8 mouse cellular contexts compared by ENCODE assay signal in the genomic region with DNA sequence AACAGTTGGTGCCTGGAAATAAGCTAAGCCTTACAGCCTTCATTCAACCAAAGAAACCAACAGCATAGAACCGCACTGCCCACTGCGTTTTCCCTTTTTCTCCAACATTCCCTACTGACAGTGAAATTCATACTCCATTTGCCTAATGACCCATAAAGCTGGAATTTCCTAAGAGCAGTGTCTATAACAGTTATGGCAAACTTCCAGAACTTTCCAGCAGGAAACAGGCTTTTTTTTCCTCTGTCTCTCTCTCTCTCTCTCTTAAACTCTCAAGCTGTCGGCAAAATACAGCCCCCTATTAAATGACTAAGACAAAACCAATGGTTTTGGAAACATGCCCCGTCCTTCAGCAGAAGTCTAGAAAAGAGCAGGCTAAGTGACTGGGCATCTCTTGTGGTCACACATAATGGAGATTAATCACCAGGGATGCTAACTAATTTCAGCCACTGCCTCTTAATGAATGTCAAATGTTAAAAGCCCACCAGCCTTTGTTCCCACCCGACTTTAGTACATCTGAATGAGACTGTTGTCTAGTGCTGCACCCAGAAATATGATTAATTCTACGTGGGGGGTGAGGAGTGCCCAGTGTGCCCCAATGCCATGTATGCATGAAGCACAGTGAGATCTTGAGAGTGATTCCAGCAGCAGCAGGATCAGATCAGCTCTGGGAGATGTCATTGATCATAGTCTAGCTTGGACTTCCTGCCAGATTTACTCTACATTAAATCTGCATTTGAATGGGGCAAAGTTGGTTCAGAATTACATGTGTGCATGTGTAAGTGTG.
DNase-seq lines count a peak whose midpoint lies in the region; ATAC-seq lines count a peak whose summit lies in the region.

No protein-coding gene starts in this region.

- no peaks in the 10 kb centered on the region for H3K9me3 ChIP-seq in lung, embryonic 16.5 days (ENCODE audit: control insufficient read depth, low read length)
- no peaks in the 10 kb centered on the region for H3K9me3 ChIP-seq in hindbrain, embryonic 15.5 days
- H3K9me3 ChIP-seq in neural tube, embryonic 12.5 days, result no peaks in the 10 kb centered on the region

- peak; percentile 46 for ATAC-seq in lung, embryonic 16.5 days (ENCODE audit: low read depth)
- peak; percentile 73 for ATAC-seq in hindbrain, embryonic 15.5 days (ENCODE audit: low FRiP score, low read depth)
- peak; percentile 78 for ATAC-seq in neural tube, embryonic 12.5 days (ENCODE audit: low FRiP score, low read depth)

- WGBS in lung, embryonic 16.5 days, result 36% methylated on average over 6 of the region's 6 CpGs
- WGBS in hindbrain, embryonic 15.5 days, result 21% methylated on average over 6 of the region's 6 CpGs
- 32% methylated on average over 6 of the region's 6 CpGs for WGBS in neural tube, embryonic 12.5 days

- H3K4me2 ChIP-seq in lung, embryonic 16.5 days (ENCODE audit: low read depth, low read length), result no peak overlapping the region
- H3K4me2 ChIP-seq in hindbrain, embryonic 15.5 days, result no peak overlapping the region
- H3K4me2 ChIP-seq in neural tube, embryonic 12.5 days (replicated peaks), result no peak overlapping the region

- no peaks in the 10 kb centered on the region for H3K27me3 ChIP-seq in lung, embryonic 16.5 days (ENCODE audit: control insufficient read depth, insufficient read depth, low read depth, low read length)
- H3K27me3 ChIP-seq in hindbrain, embryonic 15.5 days, result no peaks in the 10 kb centered on the region
- H3K27me3 ChIP-seq in neural tube, embryonic 12.5 days (replicated peaks), result no peaks in the 10 kb centered on the region

- peaks cover 33% of the 10 kb centered on the region for H3K4me1 ChIP-seq in lung, embryonic 16.5 days (replicated peaks; ENCODE audit: control insufficient read depth, insufficient read depth, low read length)
- H3K4me1 ChIP-seq in hindbrain, embryonic 15.5 days (replicated peaks), result peaks cover 34% of the 10 kb centered on the region
- H3K4me1 ChIP-seq in neural tube, embryonic 12.5 days, result peaks cover 21% of the 10 kb centered on the region

- H3K9ac ChIP-seq in lung, embryonic 16.5 days (ENCODE audit: low read length), result no peak overlapping the region
- no peak overlapping the region for H3K9ac ChIP-seq in hindbrain, embryonic 15.5 days
- H3K9ac ChIP-seq in neural tube, embryonic 12.5 days, result no peak overlapping the region

- DNase-seq in adrenal gland, adult 2 months, result peak; percentile 23
- DNase-seq in adrenal gland, adult 8-10 months, result no peak
- DNase-seq in lung, postnatal 4 days, result no peak
- DNase-seq in urinary bladder, postnatal 36 days (ENCODE audit: low spot score in 2 of 2), result no peak
- DNase-seq in spleen, postnatal 14 days (ENCODE audit: low spot score in 2 of 2), result no peak

- no peak overlapping the region for H3K4me3 ChIP-seq in lung, embryonic 16.5 days (ENCODE audit: low read length)
- H3K4me3 ChIP-seq in hindbrain, embryonic 15.5 days, result no peak overlapping the region
- H3K4me3 ChIP-seq in neural tube, embryonic 12.5 days, result no peak overlapping the region

- H3K27ac ChIP-seq in lung, embryonic 16.5 days (ENCODE audit: low read length), result peak overlapping the region; percentile 74
- H3K27ac ChIP-seq in hindbrain, embryonic 15.5 days (replicated peaks), result peak overlapping the region; percentile 52
- H3K27ac ChIP-seq in neural tube, embryonic 12.5 days, result no peak overlapping the region

- no peaks in the 10 kb centered on the region for H3K36me3 ChIP-seq in lung, embryonic 16.5 days (ENCODE audit: control insufficient read depth, insufficient read depth, low read length)
- H3K36me3 ChIP-seq in hindbrain, embryonic 15.5 days, result no peaks in the 10 kb centered on the region
- H3K36me3 ChIP-seq in neural tube, embryonic 12.5 days, result no peaks in the 10 kb centered on the region
